Mouse (Mus musculus) intestine, embryonic 14.5 days (tissue): ENCODE data around the gene 3110082I17Rik. TPM values are rescaled to one million over a fixed set of nuclear protein-coding genes. Genes with fewer than 3 reads are reported as not detected.

Source experiments
- ATAC-seq: fragments of 200-750 bp; cut with Nextera tagmentation; replicated peaks from 2 replicates; pipeline ENCODE4 v1.8.0; 2017; ENCODE audit warnings: low read depth, moderate number of reproducible peaks, moderate TSS enrichment, moderate library complexity; ENCODE audit not compliant: low FRiP score, low TSS enrichment
- DNase-seq: peaks from one replicate; pipeline ENCODE4 v3.0.0-alpha.2; 2018; ENCODE audit warnings: low spot score
- H3K27ac ChIP-seq: fragments of 300-500 bp; sonication (generic); 2 replicates; pipeline ENCODE4 v1.5.1; 2014; ENCODE audit warnings: low read depth, mild to moderate bottlenecking, control low read depth
- H3K27me3 ChIP-seq: fragments of 300-500 bp; sonication (generic); replicated peaks from 2 replicates; pipeline ENCODE4 v1.6.1; 2014; ENCODE audit warnings: low read length, control low read depth; ENCODE audit not compliant: control insufficient read depth, insufficient read depth
- H3K36me3 ChIP-seq: fragments of 300-500 bp; sonication (generic); 2 replicates; pipeline ENCODE4 v1.6.1; 2014; ENCODE audit warnings: low read length, control low read depth; ENCODE audit not compliant: control insufficient read depth, insufficient read depth
- H3K4me1 ChIP-seq: fragments of 300-500 bp; sonication (generic); replicated peaks from 2 replicates; pipeline ENCODE4 v1.6.1; 2014; ENCODE audit warnings: low read length, control low read depth, mixed read lengths; ENCODE audit not compliant: control insufficient read depth, insufficient read depth
- H3K4me2 ChIP-seq: fragments of 300-500 bp; sonication (generic); 2 replicates; pipeline ENCODE4 v1.6.1; 2014; ENCODE audit warnings: low read length
- H3K4me3 ChIP-seq: fragments of 300-500 bp; sonication (generic); 2 replicates; pipeline ENCODE4 v1.5.1; 2014; ENCODE audit warnings: low read depth, low read length, control low read depth, mixed read lengths
- H3K9ac ChIP-seq: fragments of 300-500 bp; sonication (generic); 2 replicates; pipeline ENCODE4 v1.6.1; 2014; ENCODE audit warnings: mild to moderate bottlenecking, low read length
- H3K9me3 ChIP-seq: fragments of 300-500 bp; sonication (generic); 2 replicates; pipeline ENCODE4 v1.6.1; 2016; ENCODE audit warnings: low read length, control low read depth; ENCODE audit not compliant: control insufficient read depth
- WGBS: fragments of 180-500 bp; shearing (Covaris S2); extraction: QIAGEN DNeasy Blood & Tissue Kit; methylation state at CpG from one replicate; pipeline ENCODE4 v1.1.7; 2014; 5-methylcytosine and 5-hydroxymethylcytosine counted together
- polyA plus RNA-seq: library from polyadenylated mRNA; unstranded; fragments of >200 nt; fragmentation: Nextera tagmentation; extraction: Ambion mirVana; gene quantifications from 2 replicates; pipeline ENCODE4 v1.2.1, GENCODE M21; 2014

Gene 3110082I17Rik
- polyA plus RNA-seq, 1 experiment from 2014 or later = 44.4 TPM

DNA sequence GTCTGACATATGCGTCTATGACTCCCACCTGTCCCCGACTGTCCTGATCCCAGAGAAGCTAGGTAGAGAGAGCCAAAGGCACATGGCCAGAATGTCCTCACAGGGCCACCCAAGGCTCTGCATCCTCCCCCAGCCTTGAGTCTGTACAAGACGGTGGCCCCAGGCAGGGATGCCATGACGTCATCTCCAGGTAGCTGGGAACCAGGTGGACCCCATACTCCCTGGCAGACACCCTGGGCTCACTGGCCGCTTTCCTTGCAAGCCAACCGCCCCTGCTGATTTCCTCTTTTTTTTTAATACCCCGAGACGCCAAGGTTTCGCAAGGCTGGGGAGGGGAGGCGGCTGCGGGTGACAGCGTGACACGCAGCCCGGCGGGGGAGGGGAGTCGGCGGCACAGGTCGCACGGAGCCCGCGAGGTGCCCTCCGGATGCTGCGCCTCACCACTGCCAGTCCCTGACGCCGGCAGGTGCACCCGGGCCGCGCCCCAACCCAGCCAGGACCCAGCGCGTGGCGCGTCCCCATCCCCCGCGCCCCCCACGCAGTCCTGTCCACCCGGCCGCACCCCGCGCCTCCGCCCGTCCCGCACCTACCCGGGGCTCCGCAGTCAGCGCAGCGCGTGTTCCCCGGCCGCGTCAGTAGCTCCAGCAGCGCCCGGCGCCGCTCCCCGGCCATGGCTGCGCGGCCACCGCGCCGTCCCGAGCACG, 135.5 kb downstream of the 3110082I17Rik start:
- Histone ChIP-seq H3K4me1 (0 out of 2 replicates have a peak, but pooled peaks cover 10% of the 10 kb centered on the region), H3K4me3 (peak overlapping the region; percentile 59), H3K9ac (peak overlapping the region; percentile 60), H3K27ac (no peak overlapping the region), H3K36me3 (no peaks in the 10 kb centered on the region), H3K4me2 (peak overlapping the region; percentile 87), H3K9me3 (no peaks in the 10 kb centered on the region), H3K27me3 (peaks cover 30% of the 10 kb centered on the region)
- WGBS = 2% methylated on average over 61 of the region's 62 CpGs
- ATAC-seq (peak; percentile 62), DNase-seq (peak; percentile 70)

DNA sequence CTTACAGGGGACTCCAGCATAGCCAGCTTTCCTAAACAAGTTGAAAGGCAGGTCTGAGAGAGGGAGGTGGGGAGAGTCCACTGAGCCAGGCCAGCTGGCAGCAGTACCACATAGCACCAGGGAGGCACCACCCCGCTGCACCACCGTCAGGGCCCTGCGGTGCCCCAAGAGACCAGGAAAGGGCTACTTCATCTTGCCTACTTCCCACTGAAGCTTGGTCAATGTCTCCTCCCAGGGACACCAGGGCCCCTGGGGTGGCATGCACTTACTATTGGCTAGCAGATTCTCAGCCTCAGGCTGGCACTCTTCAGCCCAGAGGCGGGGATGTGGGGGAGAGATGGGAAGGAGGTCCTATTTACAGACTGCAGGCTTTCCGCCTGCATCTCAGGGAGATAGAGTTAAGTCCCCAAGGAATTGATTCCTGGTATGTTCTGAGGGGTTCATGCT, 136.3 kb downstream of the 3110082I17Rik start:
- Histone ChIP-seq H3K4me1 (0 out of 2 replicates have a peak, but pooled peaks cover 10% of the 10 kb centered on the region), H3K9ac (0 out of 2 replicates have a peak overlapping the region, but pooled peaks have one; percentile 60), H3K27ac (no peak overlapping the region), H3K36me3 (no peaks in the 10 kb centered on the region), H3K27me3 (peaks cover 30% of the 10 kb centered on the region), H3K4me3 (no peak overlapping the region), H3K4me2 (peak overlapping the region; percentile 87), H3K9me3 (no peaks in the 10 kb centered on the region)
- WGBS = 59% methylated on average over 5 of the region's 5 CpGs
- no peak for ATAC-seq
- no peak for DNase-seq

DNA sequence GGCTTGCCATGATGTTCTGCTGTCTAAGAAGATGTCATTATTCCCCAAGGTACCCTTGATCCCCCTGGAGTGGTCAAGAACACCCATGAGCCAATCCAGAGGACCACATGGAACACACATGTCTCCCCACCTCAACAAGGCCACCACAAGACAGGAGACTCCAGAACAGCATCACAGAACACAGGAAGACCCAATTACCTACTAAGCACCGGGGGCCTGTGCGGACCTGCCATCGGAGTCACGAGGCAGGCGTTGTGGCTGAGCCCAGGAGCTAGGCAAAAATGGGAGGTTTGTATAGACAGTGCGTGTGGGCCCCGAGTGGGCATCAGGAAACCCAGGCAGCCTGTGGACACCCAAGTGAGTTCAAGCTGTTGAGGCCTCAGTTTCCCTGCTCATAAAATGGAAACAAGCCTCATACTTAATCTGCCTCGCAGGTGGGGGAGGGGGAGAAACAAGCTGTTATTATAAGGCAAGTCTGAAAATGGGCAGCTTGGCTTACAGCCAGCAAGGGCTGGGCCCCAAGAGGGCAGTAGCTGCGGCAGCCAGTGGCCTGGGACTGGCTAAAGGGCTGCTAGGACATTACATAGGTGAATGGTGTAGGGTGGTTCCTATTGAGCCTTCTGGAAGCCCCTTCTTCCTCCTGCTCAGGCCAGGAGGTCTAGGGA, 136.9 kb downstream of the 3110082I17Rik start:
- 0 out of 2 replicates have a peak, but pooled peaks cover 10% of the 10 kb centered on the region for H3K4me1 ChIP-seq
- no peak overlapping the region for H3K4me3 ChIP-seq
- no peaks in the 10 kb centered on the region for H3K9me3 ChIP-seq
- H3K27ac ChIP-seq = no peak overlapping the region
- peaks cover 30% of the 10 kb centered on the region for H3K27me3 ChIP-seq
- H3K4me2 ChIP-seq = no peak overlapping the region
- no peaks in the 10 kb centered on the region for H3K36me3 ChIP-seq
- no peak overlapping the region for H3K9ac ChIP-seq
- DNase-seq (no peak), ATAC-seq (no peak)
- 79% methylated on average over 9 of the region's 9 CpGs for WGBS

DNA sequence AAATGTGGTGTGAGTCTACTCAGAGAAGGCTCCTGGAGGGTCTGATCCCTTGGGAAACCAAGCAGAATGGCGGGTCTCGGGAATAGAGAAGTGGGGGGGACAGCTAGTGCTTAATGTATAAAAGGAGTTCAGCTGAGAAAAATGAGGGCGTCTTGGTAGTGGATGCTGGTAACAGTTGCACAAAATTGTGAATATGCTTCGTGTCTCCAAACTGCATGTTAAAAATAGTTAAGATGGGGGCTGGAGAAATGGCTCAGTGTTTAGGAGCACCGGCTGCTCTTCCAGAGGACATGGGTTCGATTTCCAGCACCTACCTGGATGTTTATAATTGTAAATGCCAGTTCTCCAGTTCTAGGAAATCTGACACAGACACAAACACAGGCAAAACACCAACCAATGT, 139.0 kb downstream of the 3110082I17Rik start:
- no peak overlapping the region for H3K9ac ChIP-seq
- H3K4me3 ChIP-seq = no peak overlapping the region
- ATAC-seq = no peak
- H3K27ac ChIP-seq = no peak overlapping the region
- H3K4me1 ChIP-seq = 0 out of 2 replicates have a peak, but pooled peaks cover 10% of the 10 kb centered on the region
- WGBS = 81% methylated on average over 6 of the region's 6 CpGs
- H3K36me3 ChIP-seq = no peaks in the 10 kb centered on the region
- H3K27me3 ChIP-seq = peaks cover 24% of the 10 kb centered on the region
- no peaks in the 10 kb centered on the region for H3K9me3 ChIP-seq
- no peak for DNase-seq
- no peak overlapping the region for H3K4me2 ChIP-seq

DNA sequence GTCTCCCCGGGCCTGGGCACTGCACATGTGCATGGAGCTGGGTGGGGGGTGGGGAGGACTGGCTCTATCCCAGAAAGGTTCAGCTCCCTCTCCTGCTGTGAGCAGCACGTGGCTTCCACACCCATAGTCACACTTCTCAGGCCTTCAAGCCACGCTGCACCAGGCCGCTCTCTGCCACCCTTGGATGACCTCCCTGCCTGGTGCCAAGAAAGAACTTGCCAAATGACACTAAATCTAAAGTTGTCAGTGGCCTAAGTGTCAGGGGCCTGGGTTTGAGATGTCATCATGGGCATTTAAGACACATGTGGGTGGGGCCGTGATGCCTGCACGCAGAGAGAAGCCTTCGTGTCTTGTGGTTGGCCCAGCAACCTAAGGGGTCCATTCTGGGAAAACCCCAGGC, 139.9 kb downstream of the 3110082I17Rik start:
- H3K9ac ChIP-seq = no peak overlapping the region
- WGBS = 82% methylated on average over 7 of the region's 7 CpGs
- peaks cover 15% of the 10 kb centered on the region for H3K27me3 ChIP-seq
- ATAC-seq (no peak), DNase-seq (no peak)
- 0 out of 2 replicates have a peak, but pooled peaks cover 7% of the 10 kb centered on the region for H3K4me1 ChIP-seq
- H3K36me3 ChIP-seq = no peaks in the 10 kb centered on the region
- no peak overlapping the region for H3K4me3 ChIP-seq
- H3K4me2 ChIP-seq = no peak overlapping the region
- no peak overlapping the region for H3K27ac ChIP-seq
- H3K9me3 ChIP-seq = no peaks in the 10 kb centered on the region

DNA sequence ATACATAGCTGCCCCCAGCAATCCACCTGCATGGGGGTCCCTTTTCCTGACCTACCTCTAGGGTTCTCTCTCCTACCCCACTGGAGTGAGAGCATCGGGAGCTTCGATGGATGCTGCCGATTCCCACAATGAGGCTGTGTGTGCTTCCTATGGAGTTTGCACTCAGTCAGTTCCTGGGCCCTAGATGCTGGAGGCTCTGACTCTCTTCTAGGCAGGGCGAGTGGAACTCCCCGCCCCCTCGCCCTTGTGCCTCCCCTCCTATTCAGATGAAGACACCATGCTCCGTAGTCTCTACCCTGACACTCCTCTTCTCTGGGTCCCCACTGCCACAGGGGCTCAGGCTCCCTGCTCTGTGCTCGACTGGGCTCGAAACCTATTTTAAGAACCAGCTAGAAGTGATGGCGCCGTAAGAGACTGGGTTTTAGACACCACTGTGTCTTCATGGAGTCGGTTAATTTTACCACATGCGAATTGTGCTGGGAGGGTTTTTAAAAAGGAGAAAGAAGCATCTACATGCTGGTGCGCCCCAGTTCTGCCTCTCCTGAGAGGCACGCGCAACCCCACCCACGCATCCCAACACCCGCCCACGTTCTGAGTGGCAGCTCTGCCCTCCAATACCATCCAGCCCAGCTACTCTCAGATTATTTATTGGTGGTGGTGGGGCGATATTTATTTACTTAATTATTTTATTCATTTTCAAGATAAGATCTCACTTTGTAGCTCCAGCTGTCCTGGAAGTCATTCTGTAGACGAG, 142.4 kb downstream of the 3110082I17Rik start:
- ATAC-seq (0 out of 2 replicates have a peak, but pooled peaks have one; percentile 17), DNase-seq (no peak)
- WGBS = 66% methylated on average over 21 of the region's 21 CpGs
- H3K9ac ChIP-seq = no peak overlapping the region
- H3K4me1 ChIP-seq = no peaks in the 10 kb centered on the region
- no peaks in the 10 kb centered on the region for H3K9me3 ChIP-seq
- peak overlapping the region; percentile 1; the same call in 1 of the 2 replicates for H3K27ac ChIP-seq
- no peaks in the 10 kb centered on the region for H3K36me3 ChIP-seq
- H3K4me3 ChIP-seq = no peak overlapping the region
- H3K27me3 ChIP-seq = no peaks in the 10 kb centered on the region
- H3K4me2 ChIP-seq = no peak overlapping the region

DNA sequence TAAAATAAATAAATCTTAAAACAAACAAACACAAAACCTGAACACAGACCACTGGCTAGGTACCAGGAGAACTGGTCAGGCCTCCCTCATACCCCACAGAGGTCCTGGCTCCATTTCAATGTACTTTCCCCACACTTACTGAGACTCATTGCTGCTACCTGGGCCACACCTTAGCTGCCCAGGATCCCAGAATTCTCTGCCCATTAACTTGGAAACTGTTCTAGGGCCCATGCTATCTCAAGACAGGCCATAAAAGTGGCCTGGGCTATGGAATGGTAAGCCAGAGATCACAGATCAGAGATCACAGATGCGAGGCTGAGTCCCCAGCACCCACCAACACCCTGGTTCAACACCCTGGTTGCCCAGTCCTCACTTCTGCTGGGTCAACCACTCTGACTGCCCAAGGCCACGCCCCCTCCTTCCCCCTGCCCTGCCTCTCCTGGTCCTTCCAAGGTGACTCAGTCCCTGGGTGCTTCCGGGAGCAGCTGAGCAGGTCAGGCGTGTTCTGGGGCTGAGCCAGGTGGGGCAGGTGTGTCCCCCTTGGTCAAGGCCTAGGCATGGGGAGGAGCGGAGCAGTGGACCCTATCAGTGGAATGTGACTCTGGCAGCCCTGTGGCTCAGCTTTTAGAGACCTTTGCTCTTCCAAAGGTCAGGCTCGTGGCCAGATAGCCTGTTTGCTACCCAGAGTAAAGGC, 143.2 kb downstream of the 3110082I17Rik start:
- H3K27me3 ChIP-seq = no peaks in the 10 kb centered on the region
- no peaks in the 10 kb centered on the region for H3K9me3 ChIP-seq
- H3K4me2 ChIP-seq = no peak overlapping the region
- ATAC-seq (peak; percentile 84), DNase-seq (peak; percentile 73)
- peak overlapping the region; percentile 1; the same call in 1 of the 2 replicates for H3K27ac ChIP-seq
- H3K9ac ChIP-seq = no peak overlapping the region
- H3K4me1 ChIP-seq = no peaks in the 10 kb centered on the region
- H3K4me3 ChIP-seq = no peak overlapping the region
- H3K36me3 ChIP-seq = no peaks in the 10 kb centered on the region
- WGBS = 68% methylated on average over 6 of the region's 6 CpGs
